Mouse (Mus musculus): ENCODE data around the gene Hmga2. TPM values are rescaled to one million over a fixed set of nuclear protein-coding genes. Genes with fewer than 3 reads are reported as not detected.

The Hmga2 gene
- polyA plus RNA-seq, 1 experiment from 2014 or later, result 28.3 TPM

DNA sequence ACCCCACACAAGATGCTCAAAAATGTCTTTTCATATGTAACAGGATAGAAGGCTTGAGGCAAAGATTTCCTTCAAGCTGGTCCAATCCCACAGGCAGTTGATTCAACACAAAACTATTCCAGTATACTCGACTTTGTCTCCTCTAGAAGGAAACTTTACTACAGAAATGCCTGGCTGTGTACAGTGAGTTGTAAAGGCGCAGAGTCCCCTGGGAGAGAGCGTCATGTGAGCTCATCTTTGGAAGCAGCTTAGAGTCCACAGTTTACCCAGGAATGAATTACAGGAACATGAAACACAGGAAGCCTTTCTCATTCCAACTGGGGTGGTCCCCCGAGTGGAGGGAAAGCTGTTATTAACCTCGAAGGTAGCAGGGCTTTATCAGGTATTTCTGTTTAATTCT, 11.1 kb downstream of the Hmga2 start:
- H3K4me1 ChIP-seq, result peaks cover 23% of the 10 kb centered on the region
- WGBS, result 75% methylated on average over 5 of the region's 5 CpGs
- ATAC-seq (replicated peaks; ENCODE audit: low FRiP score), result no peak
- no peak overlapping the region for H3K27ac ChIP-seq
- no peaks in the 10 kb centered on the region for H3K27me3 ChIP-seq
- H3K36me3 ChIP-seq, result peaks cover 67% of the 10 kb centered on the region
- H3K4me2 ChIP-seq, result no peak overlapping the region
- H3K9ac ChIP-seq, result no peak overlapping the region
- no peak overlapping the region for H3K4me3 ChIP-seq (replicated peaks)
- H3K9me3 ChIP-seq (replicated peaks), result no peaks in the 10 kb centered on the region

DNA sequence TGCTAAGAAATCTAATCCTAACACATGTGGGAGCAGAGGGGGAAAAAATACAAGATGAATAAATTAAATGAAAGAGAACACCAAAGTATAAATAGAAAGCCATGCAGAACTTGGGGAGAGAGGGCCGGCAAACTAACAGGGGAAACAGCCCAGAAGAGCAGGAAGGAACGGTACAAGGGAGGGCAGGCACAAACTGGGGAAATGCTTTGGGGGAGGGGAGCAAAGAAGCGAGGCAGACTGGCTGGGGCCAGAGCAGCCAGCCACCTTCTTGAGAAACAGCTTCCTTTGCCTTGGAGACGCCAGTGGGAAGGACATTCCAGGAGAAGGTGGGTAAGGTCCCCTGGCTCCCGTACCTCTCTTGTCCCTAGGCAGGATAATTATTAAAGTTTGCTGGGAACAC, 14.5 kb downstream of the Hmga2 start:
- Histone ChIP-seq H3K27ac (peak overlapping the region; percentile 79), H3K27me3 (no peaks in the 10 kb centered on the region), H3K4me3 (replicated peaks) (no peak overlapping the region), H3K36me3 (peaks cover 72% of the 10 kb centered on the region), H3K9me3 (replicated peaks) (no peaks in the 10 kb centered on the region), H3K4me2 (0 out of 2 replicates have a peak overlapping the region, but pooled peaks have one; percentile 20), H3K9ac (no peak overlapping the region), H3K4me1 (peaks cover 23% of the 10 kb centered on the region)
- WGBS, result 11% methylated on average over 5 of the region's 5 CpGs
- peak; percentile 85 for ATAC-seq (replicated peaks; ENCODE audit: low FRiP score)

- Histone ChIP-seq H3K4me1 (peaks cover 23% of the 10 kb centered on the region), H3K27me3 (no peaks in the 10 kb centered on the region), H3K9ac (no peak overlapping the region), H3K4me3 (replicated peaks) (no peak overlapping the region), H3K9me3 (replicated peaks) (no peaks in the 10 kb centered on the region), H3K36me3 (peaks cover 70% of the 10 kb centered on the region), H3K4me2 (0 out of 2 replicates have a peak overlapping the region, but pooled peaks have one; percentile 20), H3K27ac (peak overlapping the region; percentile 79)
- no peak for ATAC-seq (replicated peaks; ENCODE audit: low FRiP score)
- WGBS, result 66% methylated on average over 5 of the region's 5 CpGs
Observed at GRCm38 (mm10) chr10:120461301-120461700, 15.0 kb downstream of the Hmga2 start.

- Histone ChIP-seq H3K27me3 (no peaks in the 10 kb centered on the region), H3K4me3 (replicated peaks) (no peak overlapping the region), H3K27ac (no peak overlapping the region), H3K9me3 (replicated peaks) (no peaks in the 10 kb centered on the region), H3K4me1 (peaks cover 23% of the 10 kb centered on the region), H3K9ac (no peak overlapping the region), H3K4me2 (no peak overlapping the region), H3K36me3 (peaks cover 71% of the 10 kb centered on the region)
- WGBS, result 93% methylated on average over 8 of the region's 8 CpGs
- no peak for ATAC-seq (replicated peaks; ENCODE audit: low FRiP score)
Observed at GRCm38 (mm10) chr10:120458866-120459265, 17.4 kb downstream of the Hmga2 start.

- H3K4me1 ChIP-seq, result peaks cover 29% of the 10 kb centered on the region
- no peak overlapping the region for H3K9ac ChIP-seq
- ATAC-seq (replicated peaks; ENCODE audit: low FRiP score), result 0 out of 2 replicates have a peak, but pooled peaks have one; percentile 46
- WGBS, result 39% methylated on average over 19 of the region's 19 CpGs
- H3K4me2 ChIP-seq, result peak overlapping the region; percentile 47
- H3K9me3 ChIP-seq (replicated peaks), result no peaks in the 10 kb centered on the region
- peaks cover 39% of the 10 kb centered on the region for H3K36me3 ChIP-seq
- H3K27ac ChIP-seq, result peak overlapping the region; percentile 74
- H3K27me3 ChIP-seq, result no peaks in the 10 kb centered on the region
- H3K4me3 ChIP-seq (replicated peaks), result 0 out of 2 replicates have a peak overlapping the region, but pooled peaks have one; percentile 10
Observed at GRCm38 (mm10) chr10:120449661-120450284, 26.5 kb downstream of the Hmga2 start.

GRCm38 (mm10) chr10:120446799-120447198, 29.5 kb downstream of the Hmga2 start:
- WGBS, result 97% methylated on average over 6 of the region's 6 CpGs
- Histone ChIP-seq H3K4me1 (peaks cover 44% of the 10 kb centered on the region), H3K27ac (no peak overlapping the region), H3K9ac (no peak overlapping the region), H3K9me3 (replicated peaks) (no peaks in the 10 kb centered on the region), H3K27me3 (no peaks in the 10 kb centered on the region), H3K36me3 (peaks cover 26% of the 10 kb centered on the region), H3K4me2 (no peak overlapping the region), H3K4me3 (replicated peaks) (no peak overlapping the region)
- no peak for ATAC-seq (replicated peaks; ENCODE audit: low FRiP score)

GRCm38 (mm10) chr10:120446206-120446605, 30.1 kb downstream of the Hmga2 start:
- H3K9ac ChIP-seq, result no peak overlapping the region

DNA sequence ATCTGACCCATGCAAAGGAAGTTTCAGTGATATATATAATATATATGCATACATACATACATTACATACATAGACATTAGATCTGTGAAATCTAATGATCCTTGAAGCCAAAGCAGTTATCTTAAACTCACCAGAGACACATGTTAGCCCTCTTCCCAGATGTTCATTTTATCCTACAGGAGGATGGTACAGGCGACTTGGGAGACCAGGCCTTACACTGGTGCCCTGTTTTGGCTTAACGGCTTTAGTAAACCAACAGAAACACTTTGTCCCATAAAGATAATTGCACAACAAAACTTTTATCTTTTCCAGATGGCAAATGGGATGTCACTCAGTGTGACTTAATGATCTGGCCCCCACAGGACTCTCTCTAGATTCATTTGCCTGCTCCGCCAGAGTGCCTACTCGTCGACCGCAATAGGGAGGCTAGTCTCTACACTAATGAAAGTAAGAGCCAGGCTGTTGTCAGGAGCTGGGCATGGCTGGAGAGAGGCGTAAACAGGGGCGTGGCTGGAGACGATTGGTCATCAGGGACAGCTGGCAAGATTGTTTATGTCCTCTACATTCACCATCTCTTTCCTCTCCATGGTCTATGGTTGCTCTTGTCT, 31.7 kb downstream of the Hmga2 start:
- H3K36me3 ChIP-seq, result peaks cover 34% of the 10 kb centered on the region
- H3K9ac ChIP-seq, result no peak overlapping the region
- no peaks in the 10 kb centered on the region for H3K27me3 ChIP-seq
- H3K4me2 ChIP-seq, result no peak overlapping the region
- H3K9me3 ChIP-seq (replicated peaks), result no peaks in the 10 kb centered on the region
- H3K4me1 ChIP-seq, result peaks cover 48% of the 10 kb centered on the region
- no peak overlapping the region for H3K27ac ChIP-seq
- 0 out of 2 replicates have a peak, but pooled peaks have one; percentile 34 for ATAC-seq (replicated peaks; ENCODE audit: low FRiP score)
- WGBS, result 69% methylated on average over 9 of the region's 9 CpGs
- no peak overlapping the region for H3K4me3 ChIP-seq (replicated peaks)

More at GRCm38 (mm10) chr10:120446206-120446605, 30.1 kb downstream of the Hmga2 start:
- Histone ChIP-seq H3K9me3 (replicated peaks) (no peaks in the 10 kb centered on the region), H3K4me2 (no peak overlapping the region), H3K36me3 (peaks cover 23% of the 10 kb centered on the region), H3K27me3 (no peaks in the 10 kb centered on the region), H3K4me3 (replicated peaks) (no peak overlapping the region), H3K27ac (peak overlapping the region; percentile 58), H3K4me1 (peaks cover 50% of the 10 kb centered on the region)
- 19% methylated on average over 9 of the region's 9 CpGs for WGBS
- peak; percentile 40; the same call in 1 of the 2 replicates for ATAC-seq (replicated peaks; ENCODE audit: low FRiP score)

DNA sequence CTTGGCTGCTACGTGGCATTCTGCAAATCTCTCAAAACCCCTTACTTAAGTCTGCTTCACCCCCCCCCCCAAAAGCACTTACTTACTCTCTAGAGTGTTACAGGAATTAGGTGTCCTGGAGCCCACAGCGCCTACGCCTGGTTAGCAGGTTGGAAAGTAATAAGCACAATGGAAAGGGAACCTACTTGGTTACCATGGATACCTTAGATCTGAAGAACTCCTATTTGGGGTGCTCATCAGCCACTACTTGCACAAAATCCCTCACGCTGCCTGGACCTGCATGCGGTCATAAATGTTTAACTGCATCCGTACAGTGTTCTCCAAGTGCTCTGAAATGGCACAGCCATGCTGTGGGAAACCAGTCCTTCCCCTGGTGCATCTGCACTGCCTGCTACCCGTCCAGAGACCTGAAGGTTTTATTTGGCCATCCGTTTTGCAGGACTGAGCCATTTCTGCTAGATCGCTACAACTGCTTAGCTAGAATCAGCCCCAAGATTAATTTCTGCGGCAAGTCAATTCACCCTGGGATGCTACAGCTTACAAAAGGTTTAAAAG, 32.4 kb downstream of the Hmga2 start:
- H3K36me3 ChIP-seq, result peaks cover 36% of the 10 kb centered on the region
- H3K9me3 ChIP-seq (replicated peaks), result no peaks in the 10 kb centered on the region
- WGBS, result 75% methylated on average over 10 of the region's 10 CpGs

GRCm38 (mm10) chr10:120441254-120441653, 35.0 kb downstream of the Hmga2 start:
- H3K9me3 ChIP-seq (replicated peaks), result no peaks in the 10 kb centered on the region
- peaks cover 57% of the 10 kb centered on the region for H3K36me3 ChIP-seq
- H3K27ac ChIP-seq, result 0 out of 2 replicates have a peak overlapping the region, but pooled peaks have one; percentile 13
- no peak overlapping the region for H3K4me2 ChIP-seq
- 43% methylated on average over 11 of the region's 11 CpGs for WGBS
- no peak overlapping the region for H3K4me3 ChIP-seq (replicated peaks)
- no peak for ATAC-seq (replicated peaks; ENCODE audit: low FRiP score)
- H3K4me1 ChIP-seq, result peaks cover 34% of the 10 kb centered on the region
- no peaks in the 10 kb centered on the region for H3K27me3 ChIP-seq
- no peak overlapping the region for H3K9ac ChIP-seq

More for the DNA sequence above, 32.4 kb downstream of the Hmga2 start:
- no peak for ATAC-seq (replicated peaks; ENCODE audit: low FRiP score)
- H3K4me2 ChIP-seq, result no peak overlapping the region
- no peak overlapping the region for H3K27ac ChIP-seq
- no peak overlapping the region for H3K9ac ChIP-seq
- no peaks in the 10 kb centered on the region for H3K27me3 ChIP-seq
- no peak overlapping the region for H3K4me3 ChIP-seq (replicated peaks)
- H3K4me1 ChIP-seq, result peaks cover 43% of the 10 kb centered on the region

GRCm38 (mm10) chr10:120434433-120434832, 41.8 kb downstream of the Hmga2 start:
- no peak for ATAC-seq (replicated peaks; ENCODE audit: low FRiP score)
- Histone ChIP-seq H3K4me2 (no peak overlapping the region), H3K27ac (peak overlapping the region; percentile 93), H3K4me3 (replicated peaks) (no peak overlapping the region), H3K9ac (no peak overlapping the region), H3K27me3 (no peaks in the 10 kb centered on the region), H3K9me3 (replicated peaks) (no peaks in the 10 kb centered on the region), H3K36me3 (peaks cover 36% of the 10 kb centered on the region), H3K4me1 (peaks cover 66% of the 10 kb centered on the region)
- WGBS, result 33% methylated on average over 7 of the region's 7 CpGs

GRCm38 (mm10) chr10:120433463-120433815, 42.8 kb downstream of the Hmga2 start:
- H3K27me3 ChIP-seq, result no peaks in the 10 kb centered on the region
- H3K4me1 ChIP-seq, result peaks cover 69% of the 10 kb centered on the region
- peak; percentile 57; the same call in 1 of the 2 replicates for ATAC-seq (replicated peaks; ENCODE audit: low FRiP score)
- H3K36me3 ChIP-seq, result peaks cover 32% of the 10 kb centered on the region
- no peak overlapping the region for H3K9ac ChIP-seq
- 9% methylated on average over 5 of the region's 5 CpGs for WGBS
- H3K27ac ChIP-seq, result peak overlapping the region; percentile 93
- H3K4me2 ChIP-seq, result 0 out of 2 replicates have a peak overlapping the region, but pooled peaks have one; percentile 36
- H3K4me3 ChIP-seq (replicated peaks), result no peak overlapping the region
- H3K9me3 ChIP-seq (replicated peaks), result no peaks in the 10 kb centered on the region
